Mouse (Mus musculus): ENCODE data around the gene Spns1. TPM values are rescaled to one million over a fixed set of nuclear protein-coding genes. Genes with fewer than 3 reads are reported as not detected.

The Spns1 gene
- polyA plus RNA-seq, 1 experiment from 2014 or later = 63.4 TPM

- no peaks in the 10 kb centered on the region for H3K27me3 ChIP-seq (ENCODE audit: control insufficient read depth, insufficient read depth, low read length)
- ATAC-seq (ENCODE audit: low read depth) = no peak
- H3K4me2 ChIP-seq (ENCODE audit: low read depth, low read length) = no peak overlapping the region
- H3K9ac ChIP-seq (replicated peaks; ENCODE audit: low read depth, low read length) = no peak overlapping the region
- 85% methylated on average over 8 of the region's 8 CpGs for WGBS
- no peaks in the 10 kb centered on the region for H3K36me3 ChIP-seq (ENCODE audit: control insufficient read depth, insufficient read depth, low read length)
- no peaks in the 10 kb centered on the region for H3K4me1 ChIP-seq (ENCODE audit: control insufficient read depth, insufficient read depth, low read length)
- H3K4me3 ChIP-seq (ENCODE audit: low read depth, low read length) = no peak overlapping the region
- no peaks in the 10 kb centered on the region for H3K9me3 ChIP-seq (ENCODE audit: control insufficient read depth, low read length)
- no peak overlapping the region for H3K27ac ChIP-seq (ENCODE audit: low read depth, low read length)
These were observed 29.0 kb downstream of the Spns1 start for GRCm38 (mm10) chr7:126348293-126348692.

- no peak overlapping the region for H3K27ac ChIP-seq (ENCODE audit: low read depth, low read length)
- no peaks in the 10 kb centered on the region for H3K27me3 ChIP-seq (ENCODE audit: control insufficient read depth, insufficient read depth, low read length)
- no peak overlapping the region for H3K4me3 ChIP-seq (ENCODE audit: low read depth, low read length)
- no peak overlapping the region for H3K9ac ChIP-seq (replicated peaks; ENCODE audit: low read depth, low read length)
- no peak for ATAC-seq (ENCODE audit: low read depth)
- H3K4me1 ChIP-seq (ENCODE audit: control insufficient read depth, insufficient read depth, low read length) = no peaks in the 10 kb centered on the region
- no peaks in the 10 kb centered on the region for H3K9me3 ChIP-seq (ENCODE audit: control insufficient read depth, low read length)
- no peaks in the 10 kb centered on the region for H3K36me3 ChIP-seq (ENCODE audit: control insufficient read depth, insufficient read depth, low read length)
- H3K4me2 ChIP-seq (ENCODE audit: low read depth, low read length) = no peak overlapping the region
- 58% methylated on average over 1 of the region's 1 CpGs for WGBS
These were observed 30.2 kb downstream of the Spns1 start for GRCm38 (mm10) chr7:126347098-126347497.

- no peaks in the 10 kb centered on the region for H3K4me1 ChIP-seq (ENCODE audit: control insufficient read depth, insufficient read depth, low read length)
- no peaks in the 10 kb centered on the region for H3K36me3 ChIP-seq (ENCODE audit: control insufficient read depth, insufficient read depth, low read length)
- H3K27ac ChIP-seq (ENCODE audit: low read depth, low read length) = no peak overlapping the region
- no peak overlapping the region for H3K4me2 ChIP-seq (ENCODE audit: low read depth, low read length)
- 52% methylated on average over 3 of the region's 3 CpGs for WGBS
- H3K4me3 ChIP-seq (ENCODE audit: low read depth, low read length) = no peak overlapping the region
- no peaks in the 10 kb centered on the region for H3K27me3 ChIP-seq (ENCODE audit: control insufficient read depth, insufficient read depth, low read length)
- ATAC-seq (ENCODE audit: low read depth) = no peak
- H3K9me3 ChIP-seq (ENCODE audit: control insufficient read depth, low read length) = no peaks in the 10 kb centered on the region
- H3K9ac ChIP-seq (replicated peaks; ENCODE audit: low read depth, low read length) = no peak overlapping the region
These were observed 31.3 kb downstream of the Spns1 start for GRCm38 (mm10) chr7:126345969-126346368.

- WGBS = 73% methylated on average over 3 of the region's 3 CpGs
- H3K9ac ChIP-seq (replicated peaks; ENCODE audit: low read depth, low read length) = no peak overlapping the region
- no peaks in the 10 kb centered on the region for H3K4me1 ChIP-seq (ENCODE audit: control insufficient read depth, insufficient read depth, low read length)
- H3K36me3 ChIP-seq (ENCODE audit: control insufficient read depth, insufficient read depth, low read length) = no peaks in the 10 kb centered on the region
- H3K4me3 ChIP-seq (ENCODE audit: low read depth, low read length) = no peak overlapping the region
- H3K4me2 ChIP-seq (ENCODE audit: low read depth, low read length) = no peak overlapping the region
- H3K9me3 ChIP-seq (ENCODE audit: control insufficient read depth, low read length) = no peaks in the 10 kb centered on the region
- H3K27ac ChIP-seq (ENCODE audit: low read depth, low read length) = no peak overlapping the region
- no peaks in the 10 kb centered on the region for H3K27me3 ChIP-seq (ENCODE audit: control insufficient read depth, insufficient read depth, low read length)
- ATAC-seq (ENCODE audit: low read depth) = no peak
These were observed 31.7 kb downstream of the Spns1 start for GRCm38 (mm10) chr7:126345557-126345956.

- no peak overlapping the region for H3K9ac ChIP-seq (replicated peaks; ENCODE audit: low read depth, low read length)
- WGBS = 64% methylated on average over 6 of the region's 6 CpGs
- no peaks in the 10 kb centered on the region for H3K36me3 ChIP-seq (ENCODE audit: control insufficient read depth, insufficient read depth, low read length)
- no peak for ATAC-seq (ENCODE audit: low read depth)
- no peak overlapping the region for H3K4me2 ChIP-seq (ENCODE audit: low read depth, low read length)
- no peaks in the 10 kb centered on the region for H3K4me1 ChIP-seq (ENCODE audit: control insufficient read depth, insufficient read depth, low read length)
- H3K27ac ChIP-seq (ENCODE audit: low read depth, low read length) = no peak overlapping the region
- H3K9me3 ChIP-seq (ENCODE audit: control insufficient read depth, low read length) = no peaks in the 10 kb centered on the region
- no peaks in the 10 kb centered on the region for H3K27me3 ChIP-seq (ENCODE audit: control insufficient read depth, insufficient read depth, low read length)
- no peak overlapping the region for H3K4me3 ChIP-seq (ENCODE audit: low read depth, low read length)
These were observed 36.4 kb downstream of the Spns1 start for GRCm38 (mm10) chr7:126340896-126341295.

GRCm38 (mm10) chr7:126340206-126340618 is 37.0 kb downstream of the Spns1 start:
- H3K27ac ChIP-seq (ENCODE audit: low read depth, low read length) = no peak overlapping the region
- WGBS = 72% methylated on average over 6 of the region's 6 CpGs
- no peaks in the 10 kb centered on the region for H3K4me1 ChIP-seq (ENCODE audit: control insufficient read depth, insufficient read depth, low read length)
- no peaks in the 10 kb centered on the region for H3K36me3 ChIP-seq (ENCODE audit: control insufficient read depth, insufficient read depth, low read length)
- no peaks in the 10 kb centered on the region for H3K27me3 ChIP-seq (ENCODE audit: control insufficient read depth, insufficient read depth, low read length)
- no peak overlapping the region for H3K4me2 ChIP-seq (ENCODE audit: low read depth, low read length)
- ATAC-seq (ENCODE audit: low read depth) = no peak
- H3K4me3 ChIP-seq (ENCODE audit: low read depth, low read length) = no peak overlapping the region
- H3K9me3 ChIP-seq (ENCODE audit: control insufficient read depth, low read length) = no peaks in the 10 kb centered on the region
- no peak overlapping the region for H3K9ac ChIP-seq (replicated peaks; ENCODE audit: low read depth, low read length)

- Histone ChIP-seq H3K27ac (ENCODE audit: low read depth, low read length) (no peak overlapping the region), H3K9me3 (ENCODE audit: control insufficient read depth, low read length) (no peaks in the 10 kb centered on the region), H3K36me3 (ENCODE audit: control insufficient read depth, insufficient read depth, low read length) (no peaks in the 10 kb centered on the region), H3K9ac (replicated peaks; ENCODE audit: low read depth, low read length) (no peak overlapping the region), H3K27me3 (ENCODE audit: control insufficient read depth, insufficient read depth, low read length) (no peaks in the 10 kb centered on the region), H3K4me2 (ENCODE audit: low read depth, low read length) (no peak overlapping the region), H3K4me3 (ENCODE audit: low read depth, low read length) (no peak overlapping the region), H3K4me1 (ENCODE audit: control insufficient read depth, insufficient read depth, low read length) (no peaks in the 10 kb centered on the region)
- 70% methylated on average over 8 of the region's 8 CpGs for WGBS
- no peak for ATAC-seq (ENCODE audit: low read depth)
These were observed 37.7 kb downstream of the Spns1 start for GRCm38 (mm10) chr7:126339521-126339971.

- no peaks in the 10 kb centered on the region for H3K4me1 ChIP-seq (ENCODE audit: control insufficient read depth, insufficient read depth, low read length)
- H3K4me2 ChIP-seq (ENCODE audit: low read depth, low read length) = no peak overlapping the region
- H3K27me3 ChIP-seq (ENCODE audit: control insufficient read depth, insufficient read depth, low read length) = no peaks in the 10 kb centered on the region
- no peaks in the 10 kb centered on the region for H3K9me3 ChIP-seq (ENCODE audit: control insufficient read depth, low read length)
- 84% methylated on average over 8 of the region's 8 CpGs for WGBS
- no peaks in the 10 kb centered on the region for H3K36me3 ChIP-seq (ENCODE audit: control insufficient read depth, insufficient read depth, low read length)
- H3K27ac ChIP-seq (ENCODE audit: low read depth, low read length) = no peak overlapping the region
- ATAC-seq (ENCODE audit: low read depth) = no peak
- H3K4me3 ChIP-seq (ENCODE audit: low read depth, low read length) = no peak overlapping the region
- no peak overlapping the region for H3K9ac ChIP-seq (replicated peaks; ENCODE audit: low read depth, low read length)
These were observed 38.3 kb downstream of the Spns1 start for GRCm38 (mm10) chr7:126338906-126339305.

GRCm38 (mm10) chr7:126335556-126335955 is 41.7 kb downstream of the Spns1 start:
- 96% methylated on average over 1 of the region's 1 CpGs for WGBS
- Histone ChIP-seq H3K9me3 (ENCODE audit: control insufficient read depth, low read length) (no peaks in the 10 kb centered on the region), H3K27me3 (ENCODE audit: control insufficient read depth, insufficient read depth, low read length) (no peaks in the 10 kb centered on the region), H3K4me3 (ENCODE audit: low read depth, low read length) (no peak overlapping the region), H3K4me2 (ENCODE audit: low read depth, low read length) (no peak overlapping the region), H3K4me1 (ENCODE audit: control insufficient read depth, insufficient read depth, low read length) (no peaks in the 10 kb centered on the region), H3K36me3 (ENCODE audit: control insufficient read depth, insufficient read depth, low read length) (no peaks in the 10 kb centered on the region), H3K27ac (ENCODE audit: low read depth, low read length) (no peak overlapping the region), H3K9ac (replicated peaks; ENCODE audit: low read depth, low read length) (no peak overlapping the region)
- no peak for ATAC-seq (ENCODE audit: low read depth)

- 82% methylated on average over 3 of the region's 3 CpGs for WGBS
- Histone ChIP-seq H3K27ac (ENCODE audit: low read depth, low read length) (no peak overlapping the region), H3K9me3 (ENCODE audit: control insufficient read depth, low read length) (no peaks in the 10 kb centered on the region), H3K27me3 (ENCODE audit: control insufficient read depth, insufficient read depth, low read length) (no peaks in the 10 kb centered on the region), H3K9ac (replicated peaks; ENCODE audit: low read depth, low read length) (no peak overlapping the region), H3K4me2 (ENCODE audit: low read depth, low read length) (no peak overlapping the region), H3K4me1 (ENCODE audit: control insufficient read depth, insufficient read depth, low read length) (no peaks in the 10 kb centered on the region), H3K36me3 (ENCODE audit: control insufficient read depth, insufficient read depth, low read length) (no peaks in the 10 kb centered on the region), H3K4me3 (ENCODE audit: low read depth, low read length) (no peak overlapping the region)
- ATAC-seq (ENCODE audit: low read depth) = no peak
These were observed 44.6 kb downstream of the Spns1 start for GRCm38 (mm10) chr7:126332691-126333090.

Data from neural tube, embryonic 14.5 days (tissue).